Mouse (Mus musculus): ENCODE data around the gene Patj.

DNA sequence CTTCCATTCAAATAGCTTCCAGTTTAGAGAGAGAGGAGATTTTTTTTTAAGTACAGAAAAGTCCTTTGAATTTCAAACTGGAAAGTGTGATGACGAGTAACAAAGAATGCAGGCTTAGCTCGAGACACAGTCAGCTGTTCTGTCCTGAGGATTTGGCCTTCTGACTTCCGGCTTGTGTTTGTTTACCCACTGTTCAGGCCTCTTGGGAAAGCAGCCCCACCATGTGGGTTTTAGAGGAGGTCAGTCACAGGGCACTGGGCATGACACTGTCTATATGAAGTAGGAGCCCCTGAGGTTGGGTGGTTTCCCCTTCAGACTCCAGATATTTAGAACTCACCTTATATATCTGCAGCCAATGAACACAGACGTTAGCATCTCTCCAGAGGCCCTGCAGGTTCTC lies 174.3 kb downstream of the Patj start:
- TF ChIP-seq POLR2A (IDR thresholded peaks at IDR 0.05; ENCODE audit: low read depth, low read length) (no peak), CTCF (conservative IDR thresholded peaks at IDR 0.05; ENCODE audit: insufficient read depth, insufficient read length, low read depth, low read length) (no peak)

All from kidney, adult 2 months (tissue).